Mouse (Mus musculus) MEL (cell line): ENCODE measurements around the gene Podxl2.

ENCODE experiments used
- CTCF ChIP-seq, 3 experiments: IDR thresholded peaks in 2 of 3; conservative IDR thresholded peaks in 1 of 3; 2 replicates each; pipeline ENCODE4 v1.5.1; 2011 to 2012; ENCODE audit warnings: low read length in 3 of 3, low read depth in 2 of 3, mild to moderate bottlenecking in 2 of 3, improper control_type of control experiment in 1 of 3, inconsistent platforms in 1 of 3, mixed read lengths in 1 of 3, moderate library complexity in 1 of 3; ENCODE audit not compliant: control insufficient read depth in 1 of 3, insufficient read depth in 1 of 3, poor library complexity in 1 of 3, severe bottlenecking in 1 of 3
- HCFC1 ChIP-seq: IDR thresholded peaks from 2 replicates; pipeline ENCODE4 v1.6.1; 2012; ENCODE audit warnings: low read depth, mild to moderate bottlenecking, inconsistent platforms, low read length, improper control_type of control experiment, moderate library complexity

GRCm38 (mm10) chr6:88800191-88800590, 74.7 kb downstream of the Podxl2 start:
- TF ChIP-seq HCFC1 (no peak), CTCF (IDR thresholded peaks at IDR 0.05 in 2 of 3, conservative IDR thresholded peaks at IDR 0.05 in 1 of 3; ENCODE audit: control insufficient read depth in 1 of 3, insufficient read depth in 1 of 3, low read depth in 2 of 3, low read length in 3 of 3, poor library complexity in 1 of 3, severe bottlenecking in 1 of 3) (no peak)
